Mouse (Mus musculus): ENCODE results near the gene Map4k1. TPM values are rescaled to one million over a fixed set of nuclear protein-coding genes. Genes with fewer than 3 reads are reported as not detected.

Gene Map4k1
- polyA plus RNA-seq, 1 experiment: 11.7 TPM

DNA sequence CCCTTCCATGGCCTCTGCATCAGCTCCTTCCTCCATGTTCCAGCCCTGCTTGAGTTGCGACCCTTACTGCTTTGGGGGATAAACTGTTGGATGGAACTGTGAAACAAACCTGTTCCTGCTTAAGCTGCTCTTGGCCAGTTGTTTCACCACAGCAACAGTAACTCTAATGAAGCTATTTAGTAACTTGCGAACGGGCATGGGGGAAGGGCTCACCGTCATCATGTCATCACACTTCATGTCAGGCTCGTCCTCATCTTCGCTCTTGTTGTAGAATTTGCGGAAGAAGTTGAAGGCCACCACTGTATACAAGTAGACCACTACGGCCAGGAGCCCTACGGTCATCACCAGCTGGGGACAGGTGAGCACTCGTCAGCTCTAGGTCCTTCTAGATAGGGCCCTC lies 26.3 kb downstream of the Map4k1 start:
- Histone ChIP-seq H3K27me3 (ENCODE audit: control insufficient read depth) (peaks cover 3% of the 10 kb centered on the region; the same call in 1 of the 2 replicates), H3K4me3 (replicated peaks) (no peak overlapping the region), H3K9me3 (ENCODE audit: control insufficient read depth, low read length) (no peaks in the 10 kb centered on the region), H3K4me1 (ENCODE audit: control insufficient read depth) (peaks cover 20% of the 10 kb centered on the region), H3K36me3 (ENCODE audit: control insufficient read depth) (no peaks in the 10 kb centered on the region)
- TF ChIP-seq TAL1 (IDR thresholded peaks at IDR 0.05; ENCODE audit: low read length): no peak
- TF ChIP-seq GATA1 (IDR thresholded peaks at IDR 0.05; ENCODE audit: low read length): no peak

DNA sequence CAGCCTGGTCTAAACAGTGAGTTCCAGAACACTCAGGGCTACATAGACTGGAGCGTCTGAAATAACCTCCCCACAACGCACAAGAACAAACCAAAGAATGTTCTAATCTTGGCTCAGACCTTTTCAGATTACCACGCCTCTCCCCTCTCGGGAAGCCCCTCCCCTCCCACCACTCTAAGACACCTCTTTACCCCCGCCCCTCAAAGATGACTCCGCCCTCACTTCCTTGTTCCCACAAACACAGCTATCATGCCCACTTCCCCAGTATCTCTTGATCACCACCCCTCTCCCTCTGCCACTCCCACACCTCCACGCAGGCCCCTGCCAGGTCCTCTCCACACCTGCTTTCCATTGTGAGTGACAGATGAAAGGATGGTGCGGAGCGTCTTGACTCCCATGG lies 26.9 kb downstream of the Map4k1 start:
- Histone ChIP-seq H3K36me3 (ENCODE audit: control insufficient read depth) (no peaks in the 10 kb centered on the region), H3K4me3 (replicated peaks) (no peak overlapping the region), H3K4me1 (ENCODE audit: control insufficient read depth) (peaks cover 18% of the 10 kb centered on the region), H3K9me3 (ENCODE audit: control insufficient read depth, low read length) (peaks cover 3% of the 10 kb centered on the region; the same call in 1 of the 2 replicates), H3K27me3 (ENCODE audit: control insufficient read depth) (peaks cover 3% of the 10 kb centered on the region; the same call in 1 of the 2 replicates)
- no peak for TF ChIP-seq TAL1 (IDR thresholded peaks at IDR 0.05; ENCODE audit: low read length)
- TF ChIP-seq GATA1 (IDR thresholded peaks at IDR 0.05; ENCODE audit: low read length): no peak

- peaks cover 15% of the 10 kb centered on the region for H3K4me1 ChIP-seq (ENCODE audit: control insufficient read depth)
- peaks cover 36% of the 10 kb centered on the region for H3K27me3 ChIP-seq (ENCODE audit: control insufficient read depth)
- no peak overlapping the region for H3K4me3 ChIP-seq (replicated peaks)
- peaks cover 22% of the 10 kb centered on the region for H3K9me3 ChIP-seq (ENCODE audit: control insufficient read depth, low read length)
- TF ChIP-seq TAL1 (IDR thresholded peaks at IDR 0.05; ENCODE audit: low read length) (no peak), GATA1 (IDR thresholded peaks at IDR 0.05; ENCODE audit: low read length) (no peak)
- no peaks in the 10 kb centered on the region for H3K36me3 ChIP-seq (ENCODE audit: control insufficient read depth)
These were observed 33.1 kb downstream of the Map4k1 start for GRCm38 (mm10) chr7:29014984-29015383.

GRCm38 (mm10) chr7:29016440-29016839 lies 34.6 kb downstream of the Map4k1 start:
- Histone ChIP-seq H3K9me3 (ENCODE audit: control insufficient read depth, low read length) (peaks cover 23% of the 10 kb centered on the region), H3K36me3 (ENCODE audit: control insufficient read depth) (no peaks in the 10 kb centered on the region), H3K27me3 (ENCODE audit: control insufficient read depth) (peaks cover 50% of the 10 kb centered on the region), H3K4me1 (ENCODE audit: control insufficient read depth) (peaks cover 16% of the 10 kb centered on the region), H3K4me3 (replicated peaks) (no peak overlapping the region)
- TF ChIP-seq TAL1 (IDR thresholded peaks at IDR 0.05; ENCODE audit: low read length) (no peak), GATA1 (IDR thresholded peaks at IDR 0.05; ENCODE audit: low read length) (no peak)

DNA sequence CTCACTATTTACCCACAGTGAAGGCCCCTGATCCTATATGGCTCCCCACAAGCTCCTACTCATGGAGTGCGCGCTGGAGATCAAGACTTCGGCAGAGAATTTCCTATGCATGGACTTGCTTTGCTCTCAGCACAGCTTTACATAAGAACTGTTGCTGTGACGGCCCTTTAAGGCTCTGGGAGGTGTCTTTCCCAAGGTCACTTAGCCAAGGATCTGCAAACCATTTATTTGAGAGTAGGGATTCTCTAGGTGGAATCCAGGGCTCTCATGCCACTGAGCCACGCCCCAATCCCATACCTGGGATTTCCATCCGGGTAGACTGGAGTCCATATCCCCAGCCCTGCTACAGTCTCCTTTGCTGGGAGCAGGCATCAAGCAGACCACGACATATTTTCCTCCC lies 35.4 kb downstream of the Map4k1 start:
- TF ChIP-seq TAL1 (IDR thresholded peaks at IDR 0.05; ENCODE audit: low read length) (no peak), GATA1 (IDR thresholded peaks at IDR 0.05; ENCODE audit: low read length) (no peak)

GRCm38 (mm10) chr7:29019447-29020220 lies 37.8 kb downstream of the Map4k1 start:
- H3K27me3 ChIP-seq (ENCODE audit: control insufficient read depth): peaks cover 51% of the 10 kb centered on the region
- H3K4me3 ChIP-seq (replicated peaks): peak overlapping the region; percentile 34
- H3K4me1 ChIP-seq (ENCODE audit: control insufficient read depth): peaks cover 16% of the 10 kb centered on the region

More for the DNA sequence above, 35.4 kb downstream of the Map4k1 start:
- Histone ChIP-seq H3K4me3 (replicated peaks) (no peak overlapping the region), H3K4me1 (ENCODE audit: control insufficient read depth) (peaks cover 16% of the 10 kb centered on the region), H3K9me3 (ENCODE audit: control insufficient read depth, low read length) (peaks cover 23% of the 10 kb centered on the region), H3K36me3 (ENCODE audit: control insufficient read depth) (no peaks in the 10 kb centered on the region), H3K27me3 (ENCODE audit: control insufficient read depth) (peaks cover 51% of the 10 kb centered on the region)

DNA sequence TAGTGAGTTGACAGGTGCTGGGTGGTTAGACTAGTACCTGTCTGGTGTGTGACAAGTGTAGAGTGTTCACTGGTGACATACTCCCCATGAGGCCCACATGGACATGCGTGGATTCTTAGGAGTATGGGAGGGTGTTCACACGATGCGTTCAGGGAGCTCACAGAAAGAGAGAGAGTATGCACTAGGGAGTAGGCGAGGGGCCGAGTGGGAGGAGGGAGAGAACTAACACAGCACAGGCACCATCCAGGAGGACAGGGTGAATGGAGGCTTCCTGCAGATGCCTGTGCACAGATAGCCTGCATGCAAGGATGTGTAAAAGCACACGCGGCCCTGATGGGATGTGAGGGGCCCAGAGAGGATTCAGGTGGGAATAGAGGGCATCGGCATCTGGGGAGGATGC lies 40.6 kb downstream of the Map4k1 start:
- Histone ChIP-seq H3K36me3 (ENCODE audit: control insufficient read depth) (no peaks in the 10 kb centered on the region), H3K27me3 (ENCODE audit: control insufficient read depth) (peaks cover 40% of the 10 kb centered on the region), H3K4me3 (replicated peaks) (no peak overlapping the region), H3K4me1 (ENCODE audit: control insufficient read depth) (peaks cover 27% of the 10 kb centered on the region), H3K9me3 (ENCODE audit: control insufficient read depth, low read length) (peaks cover 8% of the 10 kb centered on the region; the same call in 1 of the 2 replicates)
- no peak for TF ChIP-seq GATA1 (IDR thresholded peaks at IDR 0.05; ENCODE audit: low read length)
- no peak for TF ChIP-seq TAL1 (IDR thresholded peaks at IDR 0.05; ENCODE audit: low read length)

More at GRCm38 (mm10) chr7:29019447-29020220, 37.8 kb downstream of the Map4k1 start:
- no peaks in the 10 kb centered on the region for H3K36me3 ChIP-seq (ENCODE audit: control insufficient read depth)
- peaks cover 18% of the 10 kb centered on the region for H3K9me3 ChIP-seq (ENCODE audit: control insufficient read depth, low read length)
- TF ChIP-seq GATA1 (IDR thresholded peaks at IDR 0.05; ENCODE audit: low read length): no peak
- TF ChIP-seq TAL1 (IDR thresholded peaks at IDR 0.05; ENCODE audit: low read length): no peak

DNA sequence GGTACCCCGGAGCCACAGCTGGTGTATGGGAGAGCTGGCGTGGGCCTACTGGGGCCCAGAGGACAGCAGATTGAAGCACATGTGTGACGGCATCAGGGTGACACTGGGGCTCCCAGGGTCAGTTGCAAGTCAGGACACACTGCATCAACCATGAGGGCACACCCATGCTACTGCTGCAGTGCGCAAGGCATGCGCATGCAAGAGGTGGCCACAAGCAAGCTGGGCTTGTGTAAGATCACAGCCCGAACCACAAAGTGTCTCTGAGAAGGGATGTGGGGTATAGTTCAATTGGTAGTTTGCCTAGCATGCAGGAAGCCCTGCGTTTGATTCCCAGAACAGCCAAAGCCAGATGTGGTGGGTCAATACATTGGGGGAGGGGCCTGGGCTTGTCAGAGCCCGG lies 41.7 kb downstream of the Map4k1 start:
- Histone ChIP-seq H3K27me3 (ENCODE audit: control insufficient read depth) (peaks cover 30% of the 10 kb centered on the region), H3K36me3 (ENCODE audit: control insufficient read depth) (no peaks in the 10 kb centered on the region), H3K4me1 (ENCODE audit: control insufficient read depth) (peaks cover 29% of the 10 kb centered on the region), H3K9me3 (ENCODE audit: control insufficient read depth, low read length) (peaks cover 8% of the 10 kb centered on the region; the same call in 1 of the 2 replicates), H3K4me3 (replicated peaks) (no peak overlapping the region)
- no peak for TF ChIP-seq TAL1 (IDR thresholded peaks at IDR 0.05; ENCODE audit: low read length)
- TF ChIP-seq GATA1 (IDR thresholded peaks at IDR 0.05; ENCODE audit: low read length): no peak

DNA sequence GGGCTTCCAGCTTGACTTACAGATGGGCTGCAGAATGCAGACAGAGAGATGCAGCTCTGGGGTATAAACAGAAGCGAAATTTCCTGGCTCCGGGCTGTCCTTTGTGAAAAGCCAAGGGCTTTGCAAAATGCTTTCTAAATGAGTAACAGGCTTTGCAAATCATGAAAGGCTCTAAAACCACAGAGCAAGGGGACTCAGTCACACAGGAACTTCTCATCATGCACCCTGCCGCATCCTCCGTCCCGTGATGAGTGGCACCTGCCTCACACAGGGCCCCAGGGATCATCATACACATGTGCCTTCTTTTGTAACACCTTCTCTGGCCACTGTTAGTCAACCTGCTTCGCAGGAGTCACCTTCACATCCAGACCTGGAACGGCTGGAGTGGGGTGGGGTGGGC lies 43.7 kb downstream of the Map4k1 start:
- TF ChIP-seq TAL1 (IDR thresholded peaks at IDR 0.05; ENCODE audit: low read length) (no peak), GATA1 (IDR thresholded peaks at IDR 0.05; ENCODE audit: low read length) (no peak)
- Histone ChIP-seq H3K27me3 (ENCODE audit: control insufficient read depth) (peaks cover 9% of the 10 kb centered on the region), H3K9me3 (ENCODE audit: control insufficient read depth, low read length) (no peaks in the 10 kb centered on the region), H3K36me3 (ENCODE audit: control insufficient read depth) (peaks cover under 1% of the 10 kb centered on the region; the same call in 1 of the 2 replicates), H3K4me3 (replicated peaks) (no peak overlapping the region), H3K4me1 (ENCODE audit: control insufficient read depth) (peaks cover 38% of the 10 kb centered on the region)
